Mouse (Mus musculus) liver, embryonic 13.5 days (tissue): ENCODE results near the gene Ddi2. TPM values are rescaled to one million over a fixed set of nuclear protein-coding genes. Genes with fewer than 3 reads are reported as not detected.

ENCODE experiments used
- ATAC-seq: fragments of 200-750 bp; cut with Nextera tagmentation; 2 replicates; pipeline ENCODE4 v1.8.0; 2017; ENCODE audit warnings: low read depth, mild to moderate bottlenecking, moderate number of reproducible peaks, moderate library complexity
- DNase-seq: peaks from one replicate; pipeline ENCODE4 v3.0.0; 2022
- H3K27ac ChIP-seq: fragments of 300-500 bp; sonication (generic); 2 replicates; pipeline ENCODE4 v1.5.1; 2015; ENCODE audit warnings: moderate library complexity, mild to moderate bottlenecking, inconsistent platforms
- H3K27me3 ChIP-seq: fragments of 300-500 bp; sonication (generic); 2 replicates; pipeline ENCODE4 v1.6.1; 2015; ENCODE audit warnings: mild to moderate bottlenecking, inconsistent platforms
- H3K36me3 ChIP-seq: fragments of 300-500 bp; sonication (generic); 2 replicates; pipeline ENCODE4 v1.6.1; 2015; ENCODE audit warnings: mild to moderate bottlenecking, inconsistent platforms
- H3K4me1 ChIP-seq: fragments of 300-500 bp; sonication (generic); replicated peaks from 2 replicates; pipeline ENCODE4 v1.6.1; 2015; ENCODE audit warnings: inconsistent platforms
- H3K4me2 ChIP-seq: fragments of 300-500 bp; sonication (generic); 2 replicates; pipeline ENCODE4 v1.6.1; 2015; ENCODE audit warnings: inconsistent platforms, mild to moderate bottlenecking, moderate library complexity
- H3K4me3 ChIP-seq: fragments of 300-500 bp; sonication (generic); replicated peaks from 2 replicates; pipeline ENCODE4 v1.5.1; 2015; ENCODE audit warnings: mild to moderate bottlenecking, inconsistent platforms
- H3K9ac ChIP-seq: fragments of 300-500 bp; sonication (generic); 2 replicates; pipeline ENCODE4 v1.6.1; 2015; ENCODE audit warnings: mild to moderate bottlenecking, inconsistent platforms
- H3K9me3 ChIP-seq: fragments of 300-500 bp; sonication (generic); replicated peaks from 2 replicates; pipeline ENCODE4 v1.6.1; 2016; ENCODE audit warnings: inconsistent platforms
- WGBS: fragments of 180-500 bp; shearing (Covaris S2); methylation state at CpG from one replicate; pipeline ENCODE4 v1.1.7; 2015; ENCODE audit not compliant: insufficient replicate concordance; 5-methylcytosine and 5-hydroxymethylcytosine counted together
- polyA plus RNA-seq: library from polyadenylated mRNA; unstranded; fragments of >200 nt; fragmentation: Nextera tagmentation; extraction: Ambion mirVana; gene quantifications from 2 replicates; pipeline ENCODE4 v1.2.1, GENCODE M21; 2015

The Ddi2 gene
- polyA plus RNA-seq, 1 experiment from 2014 or later, result 15.0 TPM

GRCm38 (mm10) chr4:141669898-141670712 is 53.1 kb downstream of the Ddi2 start:
- H3K27me3 ChIP-seq, result no peaks in the 10 kb centered on the region
- DNase-seq, result no peak
- no peak for ATAC-seq
- no peak overlapping the region for H3K9ac ChIP-seq
- WGBS, result 62% methylated on average over 18 of the region's 18 CpGs
- H3K36me3 ChIP-seq, result no peaks in the 10 kb centered on the region
- H3K4me3 ChIP-seq, result no peak overlapping the region
- no peak overlapping the region for H3K4me2 ChIP-seq
- no peak overlapping the region for H3K27ac ChIP-seq
- no peaks in the 10 kb centered on the region for H3K9me3 ChIP-seq
- H3K4me1 ChIP-seq, result peaks cover 1% of the 10 kb centered on the region; the same call in 1 of the 2 replicates

GRCm38 (mm10) chr4:141664799-141665198 is 58.4 kb downstream of the Ddi2 start, which contains the start of gene Plekhm2:
Plekhm2 (minus strand) TSS chr4:141664899.
- ATAC-seq, result no peak

GRCm38 (mm10) chr4:141664011-141664745 is 59.0 kb downstream of the Ddi2 start:
- 1% methylated on average over 60 of the region's 60 CpGs for WGBS
- Histone ChIP-seq H3K9ac (peak overlapping the region; percentile 95), H3K27ac (peak overlapping the region; percentile 64), H3K4me2 (peak overlapping the region; percentile 98), H3K27me3 (no peaks in the 10 kb centered on the region), H3K9me3 (no peaks in the 10 kb centered on the region), H3K4me3 (peak overlapping the region; percentile 84), H3K4me1 (peaks cover 29% of the 10 kb centered on the region), H3K36me3 (peaks cover 17% of the 10 kb centered on the region; the same call in 1 of the 2 replicates)
- DNase-seq, result peak; percentile 61
- peak; percentile 87 for ATAC-seq

More at GRCm38 (mm10) chr4:141664799-141665198, 58.4 kb downstream of the Ddi2 start, which contains the start of gene Plekhm2:
- Histone ChIP-seq H3K4me3 (peak within 1 kb of the TSS; percentile 84), H3K36me3 (peaks cover 15% of the 10 kb centered on the region; the same call in 1 of the 2 replicates), H3K9me3 (no peaks in the 10 kb centered on the region), H3K9ac (peak within 1 kb of the TSS; percentile 95), H3K27ac (peak within 1 kb of the TSS; percentile 64), H3K27me3 (no peaks in the 10 kb centered on the region), H3K4me1 (peaks cover 29% of the 10 kb centered on the region), H3K4me2 (peak within 1 kb of the TSS; percentile 98)
- DNase-seq, result no peak
- WGBS, result 69% methylated on average over 8 of the region's 8 CpGs

- peaks cover 35% of the 10 kb centered on the region for H3K4me1 ChIP-seq
- H3K36me3 ChIP-seq, result peaks cover 17% of the 10 kb centered on the region; the same call in 1 of the 2 replicates
- H3K9me3 ChIP-seq, result no peaks in the 10 kb centered on the region
- 4% methylated on average over 47 of the region's 47 CpGs for WGBS
- peak overlapping the region; percentile 98 for H3K4me2 ChIP-seq
- ATAC-seq (peak; percentile 21; the same call in 1 of the 2 replicates), DNase-seq (no peak)
- H3K9ac ChIP-seq, result peak overlapping the region; percentile 95
- H3K4me3 ChIP-seq, result peak overlapping the region; percentile 84
- peak overlapping the region; percentile 64 for H3K27ac ChIP-seq
- H3K27me3 ChIP-seq, result no peaks in the 10 kb centered on the region
Measured at GRCm38 (mm10) chr4:141663122-141663931, 59.9 kb downstream of the Ddi2 start.

- no peaks in the 10 kb centered on the region for H3K27me3 ChIP-seq
- H3K4me1 ChIP-seq, result peaks cover 54% of the 10 kb centered on the region
- H3K27ac ChIP-seq, result no peak overlapping the region
- no peak overlapping the region for H3K9ac ChIP-seq
- no peaks in the 10 kb centered on the region for H3K9me3 ChIP-seq
- no peak overlapping the region for H3K4me3 ChIP-seq
- peaks cover 20% of the 10 kb centered on the region; the same call in 1 of the 2 replicates for H3K36me3 ChIP-seq
- DNase-seq, result no peak
- H3K4me2 ChIP-seq, result no peak overlapping the region
- no peak for ATAC-seq
- 82% methylated on average over 11 of the region's 11 CpGs for whole genome bisulfite sequencing
Measured at GRCm38 (mm10) chr4:141660884-141661283, 62.3 kb downstream of the Ddi2 start.

GRCm38 (mm10) chr4:141659739-141660138 is 63.5 kb downstream of the Ddi2 start:
- Histone ChIP-seq H3K4me3 (no peak overlapping the region), H3K9me3 (no peaks in the 10 kb centered on the region), H3K9ac (no peak overlapping the region), H3K4me1 (peaks cover 52% of the 10 kb centered on the region), H3K4me2 (no peak overlapping the region), H3K36me3 (peaks cover 20% of the 10 kb centered on the region; the same call in 1 of the 2 replicates), H3K27me3 (no peaks in the 10 kb centered on the region), H3K27ac (no peak overlapping the region)
- WGBS, result 72% methylated on average over 4 of the region's 4 CpGs
- DNase-seq (no peak), ATAC-seq (no peak)

- H3K36me3 ChIP-seq, result peaks cover 23% of the 10 kb centered on the region
- peaks cover 46% of the 10 kb centered on the region for H3K4me1 ChIP-seq
- no peak for DNase-seq
- no peaks in the 10 kb centered on the region for H3K27me3 ChIP-seq
- no peak overlapping the region for H3K4me3 ChIP-seq
- no peak overlapping the region for H3K4me2 ChIP-seq
- no peak overlapping the region for H3K27ac ChIP-seq
- H3K9ac ChIP-seq, result no peak overlapping the region
- ATAC-seq, result no peak
- H3K9me3 ChIP-seq, result no peaks in the 10 kb centered on the region
- WGBS, result 76% methylated on average over 6 of the region's 6 CpGs
Measured at GRCm38 (mm10) chr4:141658846-141659484, 64.3 kb downstream of the Ddi2 start.

GRCm38 (mm10) chr4:141656932-141657331 is 66.3 kb downstream of the Ddi2 start:
- ATAC-seq, result peak; percentile 30; the same call in 1 of the 2 replicates
- H3K4me1 ChIP-seq, result peaks cover 31% of the 10 kb centered on the region
- no peak for DNase-seq
- no peaks in the 10 kb centered on the region for H3K27me3 ChIP-seq
- H3K9me3 ChIP-seq, result no peaks in the 10 kb centered on the region
- no peak overlapping the region for H3K4me2 ChIP-seq
- H3K9ac ChIP-seq, result no peak overlapping the region
- H3K27ac ChIP-seq, result 0 out of 2 replicates have a peak overlapping the region, but pooled peaks have one; percentile 39
- WGBS, result 81% methylated on average over 8 of the region's 8 CpGs
- no peak overlapping the region for H3K4me3 ChIP-seq
- H3K36me3 ChIP-seq, result peaks cover 34% of the 10 kb centered on the region

GRCm38 (mm10) chr4:141655908-141656608 is 67.2 kb downstream of the Ddi2 start:
- Histone ChIP-seq H3K9ac (no peak overlapping the region), H3K4me2 (no peak overlapping the region), H3K9me3 (no peaks in the 10 kb centered on the region), H3K4me1 (peaks cover 31% of the 10 kb centered on the region), H3K4me3 (no peak overlapping the region), H3K27me3 (no peaks in the 10 kb centered on the region), H3K36me3 (peaks cover 32% of the 10 kb centered on the region), H3K27ac (no peak overlapping the region)
- no peak for DNase-seq
- ATAC-seq, result no peak
- 42% methylated on average over 12 of the region's 12 CpGs for whole genome bisulfite sequencing

- 79% methylated on average over 6 of the region's 6 CpGs for WGBS
- H3K9ac ChIP-seq, result no peak overlapping the region
Measured at GRCm38 (mm10) chr4:141654509-141654908, 68.7 kb downstream of the Ddi2 start.

More at GRCm38 (mm10) chr4:141654509-141654908, 68.7 kb downstream of the Ddi2 start:
- no peak for DNase-seq
- Histone ChIP-seq H3K27ac (no peak overlapping the region), H3K9me3 (no peaks in the 10 kb centered on the region), H3K4me3 (no peak overlapping the region), H3K4me1 (peaks cover 31% of the 10 kb centered on the region), H3K36me3 (peaks cover 19% of the 10 kb centered on the region), H3K27me3 (no peaks in the 10 kb centered on the region), H3K4me2 (no peak overlapping the region)
- no peak for ATAC-seq
